Mouse (Mus musculus) layer of hippocampus, postnatal 14 days (tissue): ENCODE data around the gene OR5BS1P. TPM values are rescaled to one million over a fixed set of nuclear protein-coding genes. Genes with fewer than 3 reads are reported as not detected.

Source experiments
- microRNA-seq, 2 experiments: library from miRNA; unstranded; fragments of <30 nt; microRNA quantifications; one replicate each; pipeline ENCODE4 v1.2.0; 2021
- total RNA-seq, 2 experiments: library from RNA; stranded (reverse); gene quantifications; 2 replicates each; pipeline ENCODE4 v1.2.3; 2021

Gene OR5BS1P
- total RNA-seq, 2 experiments from 2014 or later, result not detected

Small RNA genes within 50 kb of the gene (microRNA-seq; reads per million reads assigned to microRNA genes)
- gene Mir1291, result 3.4 to 6.3 reads per million in 2 experiments

Other genes with a start within 250 kb of the OR5BS1P start
- gene Gm44579, start 248.9 kb upstream of the OR5BS1P start, total RNA-seq, result under 1 TPM in 1 of 2 experiments, not detected in 1; 0.16 TPM
- gene Olfr287, start 248.8 kb upstream of the OR5BS1P start, total RNA-seq, result 1 to 10 TPM; 1.9 to 2.3 TPM
- not detected for gene Olfr286, start 235.4 kb upstream of the OR5BS1P start, total RNA-seq
- not detected for gene H1fnt, start 212.6 kb upstream of the OR5BS1P start, total RNA-seq
- 1 to 10 TPM; 5.7 to 6.7 TPM for gene Zfp641, start 173.7 kb upstream of the OR5BS1P start, total RNA-seq
- gene Olfr285, start 152.5 kb upstream of the OR5BS1P start, total RNA-seq, result not detected
- gene Olfr284, start 128.9 kb upstream of the OR5BS1P start, total RNA-seq, result not detected
- not detected for gene Olfr283, start 89.0 kb upstream of the OR5BS1P start, total RNA-seq
- gene Olfr282, start 38.7 kb upstream of the OR5BS1P start, total RNA-seq, result not detected
- gene Olfr281, start 17.3 kb upstream of the OR5BS1P start, total RNA-seq, result not detected
- gene Lalba, start 12.8 kb downstream of the OR5BS1P start, total RNA-seq, result not detected
- gene Olfr279, start 22.5 kb downstream of the OR5BS1P start, total RNA-seq, result under 1 TPM; 0.21 to 0.37 TPM
- gene Kansl2, start 64.4 kb downstream of the OR5BS1P start, total RNA-seq, result 10 to 100 TPM; 65.5 to 65.8 TPM
- gene Ccnt1, start 101.0 kb downstream of the OR5BS1P start, total RNA-seq, result 10 to 100 TPM; 43.9 to 44.7 TPM
- gene 4930415O20Rik, start 101.1 kb downstream of the OR5BS1P start, total RNA-seq, result not detected
- 10 to 100 TPM; 45.1 to 45.3 TPM for gene Adcy6, start 140.2 kb downstream of the OR5BS1P start, total RNA-seq
- 100 to 1,000 TPM; 159 to 168 TPM for gene Cacnb3, start 160.9 kb downstream of the OR5BS1P start, total RNA-seq
- 10 to 100 TPM; 60.3 to 70.2 TPM for gene Ddx23, start 193.0 kb downstream of the OR5BS1P start, total RNA-seq
- 10 to 100 TPM; 18.8 to 21.5 TPM for gene Rnd1, start 207.6 kb downstream of the OR5BS1P start, total RNA-seq
- 10 to 100 TPM in 1 of 2 experiments, 1 to 10 TPM in 1; 8.9 to 10.1 TPM for gene Ccdc65, start 238.3 kb downstream of the OR5BS1P start, total RNA-seq